12 mouse cellular contexts compared by ENCODE assay signal in the genomic region with DNA sequence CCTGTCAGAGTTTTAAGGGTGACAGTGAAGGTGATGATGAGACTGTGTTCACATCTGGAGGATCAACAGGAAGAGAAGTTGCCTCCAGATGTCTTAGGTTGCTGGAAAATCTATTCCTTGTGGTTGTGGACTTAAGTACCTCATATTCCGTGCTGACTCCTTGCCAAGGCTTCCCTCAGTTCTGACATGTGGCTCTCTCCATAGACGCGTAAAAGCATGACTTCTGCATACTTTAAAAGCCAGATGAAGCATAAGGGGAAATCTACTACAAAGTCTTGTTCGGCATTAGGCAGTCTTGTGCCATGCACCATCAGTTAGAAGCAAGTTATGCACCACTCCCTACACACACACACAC.
"Had no signal": no experiment of that assay in that cellular context is flagged by ENCODE, and none has a peak within 500 bp of the region (broad histone marks: within the 10 kb centered on the region; RNA-seq: fewer than 3 reads in every experiment).

No protein-coding gene starts in this region.

- H3K4me1 ChIP-seq: neural tube, embryonic 15.5 days had no signal

- DNase-seq: kidney, adult 11 months; kidney, postnatal 14 days; lung, adult 18-20 months; lung, postnatal 10 days; midbrain, embryonic 14.5 days; right cerebral cortex, adult 18-20 months; right cerebral cortex, postnatal 25 days; thymus, postnatal 36 days had no signal

- H3K4me3 ChIP-seq: midbrain, embryonic 10.5 days; myocyte; neural tube, embryonic 15.5 days had no signal

- H3K9me3 ChIP-seq: midbrain, embryonic 10.5 days; neural tube, embryonic 15.5 days had no signal

- H3K4me2 ChIP-seq: neural tube, embryonic 15.5 days had no signal

- H3K27ac ChIP-seq: liver, embryonic 14.5 days; midbrain, embryonic 10.5 days; neural tube, embryonic 15.5 days had no signal

- H3K36me3 ChIP-seq: midbrain, embryonic 10.5 days; neural tube, embryonic 15.5 days had no signal

- H3K9ac ChIP-seq: liver, embryonic 14.5 days; neural tube, embryonic 15.5 days had no signal

- H3K27me3 ChIP-seq: neural tube, embryonic 15.5 days had no signal
